Mouse (Mus musculus) kidney, adult 11 months (tissue): ENCODE measurements around the gene Elf3.
A peak's percentile ranks its signal among the peaks of the same experiment; 100 is the strongest.
"Not testable (repeated sequence)": the region's sequence is repeated elsewhere in the genome, so short reads cannot be mapped to it uniquely, and the experiment has no call there.

Experiments used
- DNase-seq: peaks from one replicate; pipeline ENCODE4 v3.0.0; 2022

The Elf3 gene

GRCm38 (mm10) chr1:135237131-135237851 is 21.1 kb downstream of the Elf3 start:
- DNase-seq = peak; percentile 85

- no peak for DNase-seq
Observed at GRCm38 (mm10) chr1:135234771-135235170, 23.6 kb downstream of the Elf3 start.

- peak; percentile 48 for DNase-seq
Observed at GRCm38 (mm10) chr1:135233961-135234360, 24.4 kb downstream of the Elf3 start.

GRCm38 (mm10) chr1:135231878-135232277 is 26.5 kb downstream of the Elf3 start:
- DNase-seq = not testable (repeated sequence)

- peak; percentile 69 for DNase-seq
Observed at GRCm38 (mm10) chr1:135227339-135227950, 30.9 kb downstream of the Elf3 start.

- DNase-seq = no peak
Observed at GRCm38 (mm10) chr1:135224981-135225604, 33.3 kb downstream of the Elf3 start.

- DNase-seq = no peak
Observed at GRCm38 (mm10) chr1:135224147-135224546, 34.2 kb downstream of the Elf3 start.

GRCm38 (mm10) chr1:135217607-135218233 is 40.6 kb downstream of the Elf3 start:
- DNase-seq = no peak

- no peak for DNase-seq
Observed at GRCm38 (mm10) chr1:135213772-135214640, 44.4 kb downstream of the Elf3 start.

- DNase-seq = no peak
Observed at GRCm38 (mm10) chr1:135210421-135210820, 47.9 kb downstream of the Elf3 start.

- no peak for DNase-seq
Observed at GRCm38 (mm10) chr1:135208716-135209115, 49.7 kb downstream of the Elf3 start.

- DNase-seq = no peak
Observed at GRCm38 (mm10) chr1:135206586-135207339, 51.6 kb downstream of the Elf3 start.

- DNase-seq = no peak
Observed at GRCm38 (mm10) chr1:135205257-135205656, 53.1 kb downstream of the Elf3 start.

GRCm38 (mm10) chr1:135204196-135205126 is 53.9 kb downstream of the Elf3 start:
- DNase-seq = no peak
